Mouse (Mus musculus) frontal cortex, adult (tissue): ENCODE data around the gene Cabp2.
"Not testable (repeated sequence)": the region's sequence is repeated elsewhere in the genome, so short reads cannot be mapped to it uniquely, and the experiment has no call there.

Experiments used
- ATAC-seq: cut with Nextera tagmentation; 2 replicates; pipeline ENCODE4 v1.9.2; 2017; ENCODE audit warnings: mild to moderate bottlenecking, moderate library complexity, mixed read lengths; ENCODE audit not compliant: low TSS enrichment

Cabp2 gene

DNA sequence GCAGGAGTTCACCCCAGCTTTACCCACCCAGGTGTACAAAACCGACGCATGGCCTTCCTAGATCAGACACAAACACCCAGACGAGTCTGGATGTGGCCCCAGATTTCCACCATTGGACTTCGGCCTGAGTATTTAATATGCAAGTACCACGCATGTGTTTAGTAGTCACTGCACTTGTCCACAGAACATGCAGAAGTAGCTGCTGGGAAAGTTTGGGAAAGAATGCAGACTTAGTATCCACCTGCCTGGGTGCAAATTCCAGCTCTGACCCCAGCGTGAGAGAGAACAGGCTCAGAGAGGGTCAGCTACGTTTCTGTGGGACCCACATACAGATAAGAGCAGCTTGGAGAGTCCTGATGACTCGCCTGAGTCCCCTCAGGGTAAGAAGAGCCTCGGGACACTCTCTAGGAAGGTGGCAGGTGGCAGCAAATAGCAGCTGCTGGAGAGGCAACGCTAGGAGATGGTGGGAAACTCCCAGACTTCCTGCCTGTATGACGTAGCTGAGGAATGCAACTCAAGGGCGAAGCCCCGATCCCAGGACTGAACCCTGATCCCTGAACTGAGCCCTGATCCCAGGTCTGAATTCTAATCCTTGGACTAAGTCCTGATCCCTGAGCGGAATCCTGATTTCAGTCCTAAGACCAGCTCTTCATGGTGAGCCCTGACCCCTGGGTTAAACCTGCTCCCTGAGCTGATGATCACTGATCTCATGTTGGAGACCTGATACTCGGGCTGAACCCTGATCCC lies 25.3 kb upstream of the Cabp2 start:
- ATAC-seq: no peak

DNA sequence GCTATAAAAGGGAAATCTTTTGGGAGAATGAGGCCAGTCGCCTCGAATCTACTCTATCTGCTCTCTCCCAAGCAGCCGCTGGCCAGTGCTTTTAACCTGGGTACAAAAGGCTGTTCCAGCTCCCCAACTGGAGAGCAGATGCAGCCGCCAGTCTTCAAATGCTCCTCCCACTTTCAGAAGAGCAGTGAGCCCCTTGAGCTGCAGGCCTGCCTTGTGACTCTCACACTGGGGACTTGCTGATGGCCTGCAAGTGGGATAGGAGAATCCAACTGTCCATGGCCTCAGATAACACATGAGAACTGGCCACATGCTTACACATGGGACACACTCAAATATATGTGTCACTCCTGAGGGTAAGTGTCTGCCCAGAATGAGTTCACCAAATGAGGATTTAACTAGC lies 24.7 kb upstream of the Cabp2 start:
- ATAC-seq: no peak

DNA sequence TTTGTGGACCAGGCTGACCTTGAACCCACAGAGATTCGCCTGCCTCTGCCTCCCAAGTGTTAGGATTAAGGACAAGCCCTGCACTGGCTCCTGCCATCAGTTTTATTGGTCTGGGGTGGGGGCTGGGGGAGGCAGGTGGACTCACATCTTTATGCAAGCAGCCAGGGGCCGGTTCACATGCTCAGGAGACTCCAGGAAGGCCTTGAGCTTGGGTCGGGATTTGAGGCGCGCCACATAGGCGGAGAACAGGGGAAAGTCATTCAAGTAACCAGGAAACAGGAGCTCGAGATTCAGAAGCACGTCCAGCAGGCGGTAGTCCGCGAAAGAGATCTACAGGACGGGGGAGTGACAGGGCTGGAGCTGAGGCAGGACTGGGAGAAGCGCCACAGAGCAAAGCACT lies 24.0 kb upstream of the Cabp2 start:
- ATAC-seq: no peak

GRCm38 (mm10) chr19:4057962-4058361 lies 23.4 kb upstream of the Cabp2 start:
- ATAC-seq: no peak

- ATAC-seq: no peak
Measured at GRCm38 (mm10) chr19:4058581-4058980, 22.8 kb upstream of the Cabp2 start.

- ATAC-seq: no peak
Measured at GRCm38 (mm10) chr19:4059069-4059740, 22.2 kb upstream of the Cabp2 start, which contains the start of gene Gstp3. Gene Gstp3, minus strand, starts transcription at chr19:4059569.

- ATAC-seq: not testable (repeated sequence)
Measured at GRCm38 (mm10) chr19:4060044-4060898, 21.1 kb upstream of the Cabp2 start.

- ATAC-seq: no peak
Measured at GRCm38 (mm10) chr19:4060899-4061465, 20.4 kb upstream of the Cabp2 start.

- not testable (repeated sequence) for ATAC-seq
Measured at GRCm38 (mm10) chr19:4063357-4063756, 18.0 kb upstream of the Cabp2 start.

- ATAC-seq: not testable (repeated sequence)
Measured at GRCm38 (mm10) chr19:4064501-4064900, 16.9 kb upstream of the Cabp2 start.

- no peak for ATAC-seq
Measured at GRCm38 (mm10) chr19:4066280-4066679, 15.1 kb upstream of the Cabp2 start.

DNA sequence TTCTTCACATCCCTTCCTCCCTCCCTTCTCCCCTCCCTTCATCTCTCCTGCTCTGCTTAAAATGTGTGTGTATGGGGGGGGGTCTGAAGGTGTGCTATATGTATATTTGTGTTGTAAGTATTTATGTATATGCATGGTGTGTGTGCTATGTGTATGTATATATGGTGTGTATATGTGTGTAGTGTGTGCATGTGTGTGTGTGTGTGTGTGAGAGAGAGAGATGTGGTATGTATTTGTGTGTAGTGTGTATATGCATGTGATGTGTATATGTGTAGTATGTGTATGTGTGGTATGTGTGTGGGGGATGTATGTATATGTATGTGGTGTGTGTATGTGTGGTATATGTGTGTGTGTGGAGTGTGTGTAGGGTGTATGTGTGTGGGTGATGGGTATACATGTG lies 14.5 kb upstream of the Cabp2 start:
- no peak for ATAC-seq

- not testable (repeated sequence) for ATAC-seq
Measured at GRCm38 (mm10) chr19:4068242-4068641, 13.1 kb upstream of the Cabp2 start.

DNA sequence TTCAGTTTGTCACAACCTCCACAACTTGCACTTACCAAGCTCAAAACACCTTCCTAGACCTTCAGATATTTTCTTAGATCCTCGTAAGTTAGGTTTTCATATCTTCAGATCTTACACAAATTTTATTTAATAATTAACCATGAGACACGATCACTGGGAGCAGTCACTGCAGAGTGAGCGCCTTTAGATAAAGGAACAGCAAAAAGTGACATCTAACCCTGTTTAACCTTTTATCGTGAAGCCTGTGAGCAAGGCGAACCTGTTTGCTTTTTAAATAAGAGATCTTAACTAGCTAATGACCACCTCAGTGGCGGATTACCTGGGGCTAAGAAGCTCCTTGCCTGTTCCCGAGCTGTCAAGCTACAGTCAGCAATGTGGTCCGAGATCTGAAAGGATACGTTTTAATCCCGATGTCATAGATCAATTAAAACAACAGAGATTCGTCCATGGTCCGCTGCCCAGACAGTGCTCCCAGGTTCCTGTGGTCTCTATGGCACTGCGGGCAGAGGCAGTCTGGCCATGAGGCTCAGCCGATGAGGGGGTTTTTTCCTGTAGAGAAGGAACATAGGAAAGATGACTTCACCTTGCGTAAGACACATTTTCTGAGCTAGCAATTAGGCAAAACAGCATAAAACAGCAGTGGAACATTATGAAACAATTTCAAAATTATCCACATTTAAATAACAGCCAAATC lies 12.5 kb upstream of the Cabp2 start:
- no peak for ATAC-seq

DNA sequence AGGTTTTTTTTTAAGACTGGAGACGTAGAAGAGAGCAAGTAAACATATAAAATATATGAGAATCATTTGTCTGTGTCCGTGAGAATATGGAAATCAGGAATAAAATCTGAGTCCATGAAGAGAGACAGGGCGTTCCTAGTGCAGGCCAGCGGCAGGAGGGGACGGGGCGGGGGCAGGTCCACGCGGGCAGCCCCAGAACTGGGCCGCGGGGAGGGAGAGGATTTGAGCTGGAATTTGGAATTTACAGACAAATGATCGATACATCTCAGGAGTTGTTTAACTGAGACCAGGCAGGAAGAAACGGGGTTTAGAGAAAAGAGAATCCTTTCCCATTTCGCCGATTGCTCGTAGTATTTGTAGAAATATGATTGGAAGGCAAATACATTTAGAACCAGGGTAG lies 11.1 kb upstream of the Cabp2 start:
- ATAC-seq: no peak

DNA sequence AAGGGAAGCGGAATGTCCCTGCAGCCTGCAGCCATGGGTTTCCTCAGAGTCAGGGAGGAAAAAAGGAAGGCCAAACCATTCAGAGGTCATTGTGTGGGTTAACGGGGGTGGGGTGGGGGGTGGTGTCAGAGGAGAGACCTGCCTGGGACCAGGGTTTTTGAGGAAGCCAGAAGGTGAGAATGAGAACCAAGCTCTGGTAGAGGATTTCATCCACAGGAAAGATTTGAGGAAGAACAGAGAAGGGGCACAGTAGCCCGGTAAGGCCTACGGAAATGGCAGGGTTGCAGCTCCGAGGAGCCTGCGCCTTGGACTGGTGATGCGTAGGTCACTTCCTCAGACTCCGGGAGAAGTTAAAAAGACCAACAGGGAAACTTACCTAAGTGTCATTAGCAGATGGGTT lies 10.6 kb upstream of the Cabp2 start:
- ATAC-seq: no peak

DNA sequence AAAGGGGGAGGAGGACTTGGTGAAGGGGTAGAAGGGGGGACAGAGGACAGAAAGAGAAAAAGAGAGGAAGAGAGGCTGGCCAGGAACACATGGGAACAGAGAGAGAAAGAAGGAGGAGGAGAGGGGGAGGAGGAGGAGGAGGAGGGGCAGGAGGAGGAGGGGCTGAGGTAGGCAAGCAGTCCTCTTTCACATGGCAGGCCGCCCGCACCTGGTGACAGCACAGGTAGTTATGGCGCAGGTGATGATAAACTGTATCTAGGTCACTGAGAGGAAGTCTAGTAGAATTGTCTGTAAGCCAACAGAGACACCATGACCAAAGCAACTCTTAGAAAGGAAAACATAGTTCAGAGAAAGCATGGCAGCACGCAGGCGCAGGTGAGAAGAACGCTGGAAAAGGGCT lies 10.0 kb upstream of the Cabp2 start:
- ATAC-seq: no peak

GRCm38 (mm10) chr19:4072706-4073424 lies 8.5 kb upstream of the Cabp2 start:
- ATAC-seq: no peak

GRCm38 (mm10) chr19:4075531-4075930 lies 5.8 kb upstream of the Cabp2 start:
- no peak for ATAC-seq

DNA sequence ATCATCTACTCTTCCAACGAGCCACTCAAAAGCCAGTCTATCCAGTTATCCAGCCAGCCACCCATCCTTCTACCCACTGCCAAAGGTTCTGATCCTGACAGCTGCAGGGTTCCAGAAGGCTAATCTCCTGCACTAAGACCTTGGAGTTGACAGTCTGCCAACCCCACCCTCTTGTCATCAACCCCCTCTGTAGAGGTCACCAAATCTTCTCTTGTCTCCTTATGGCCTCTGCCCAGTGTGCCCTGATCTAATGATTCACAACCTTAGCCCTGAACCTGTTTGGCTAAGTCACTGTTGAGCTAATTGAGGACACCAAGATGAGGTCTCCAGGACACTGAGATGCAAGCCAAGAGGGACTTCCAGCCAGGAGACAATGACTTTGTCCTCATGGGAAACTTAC lies 1.8 kb upstream of the Cabp2 start:
- ATAC-seq: no peak

DNA sequence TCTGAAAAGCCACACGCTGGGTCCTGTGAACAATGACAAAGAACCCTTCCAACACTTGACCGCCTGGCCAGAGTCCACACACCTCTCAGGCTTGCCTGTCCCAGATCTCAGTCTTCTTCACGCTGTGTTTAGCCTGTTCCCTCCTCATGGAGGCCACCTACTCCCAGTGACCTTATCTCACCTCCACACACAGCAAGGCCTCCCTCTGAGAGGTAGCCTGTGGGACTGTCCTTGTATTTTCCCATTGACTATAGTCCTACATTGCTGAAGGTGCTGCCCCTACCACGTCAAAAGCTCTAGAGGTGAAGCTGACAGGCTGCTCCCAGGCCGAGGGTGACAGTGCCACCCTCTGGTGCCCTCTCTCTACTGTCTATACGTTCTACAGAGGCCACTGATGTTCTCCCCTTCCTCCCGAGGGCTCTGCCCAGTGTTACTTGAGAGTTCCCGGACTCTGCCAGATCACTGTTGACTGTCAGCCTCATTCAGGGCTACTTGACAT lies 818 bp upstream of the Cabp2 start:
- no peak for ATAC-seq
